Mouse (Mus musculus) midbrain, embryonic 11.5 days (tissue): ENCODE measurements around the gene Csf2. TPM values are rescaled to one million over a fixed set of nuclear protein-coding genes. Genes with fewer than 3 reads are reported as not detected.

Source experiments
- ATAC-seq: fragments of 200-750 bp; cut with Nextera tagmentation; 2 replicates; pipeline ENCODE4 v1.8.0; 2017; ENCODE audit warnings: moderate TSS enrichment, moderate library complexity; ENCODE audit not compliant: low FRiP score
- DNase-seq: peaks from one replicate; pipeline ENCODE4 v3.0.0; 2015; ENCODE audit warnings: low spot score; ENCODE audit errors: missing footprints
- H3K27ac ChIP-seq: fragments of 300-500 bp; sonication (generic); 2 replicates; pipeline ENCODE4 v1.5.1; 2014; ENCODE audit warnings: low read depth, low read length
- H3K27me3 ChIP-seq: fragments of 300-500 bp; sonication (generic); 2 replicates; pipeline ENCODE4 v1.6.1; 2014; ENCODE audit warnings: mild to moderate bottlenecking, low read length, moderate library complexity, mixed read lengths; ENCODE audit not compliant: control insufficient read depth, insufficient read depth
- H3K36me3 ChIP-seq: fragments of 300-500 bp; sonication (generic); 2 replicates; pipeline ENCODE4 v1.6.1; 2014; ENCODE audit warnings: mild to moderate bottlenecking, low read length, moderate library complexity, mixed read lengths; ENCODE audit not compliant: control insufficient read depth, insufficient read depth
- H3K4me1 ChIP-seq: fragments of 300-500 bp; sonication (generic); 2 replicates; pipeline ENCODE4 v1.6.1; 2014; ENCODE audit warnings: low read length; ENCODE audit not compliant: control insufficient read depth, insufficient read depth
- H3K4me2 ChIP-seq: fragments of 300-500 bp; sonication (generic); 2 replicates; pipeline ENCODE4 v1.6.1; 2014; ENCODE audit warnings: mild to moderate bottlenecking, moderate library complexity
- H3K4me3 ChIP-seq: fragments of 300-500 bp; sonication (generic); 2 replicates; pipeline ENCODE4 v1.5.1; 2014; ENCODE audit warnings: low read depth, low read length
- H3K9ac ChIP-seq: fragments of 300-500 bp; sonication (generic); 2 replicates; pipeline ENCODE4 v1.6.1; 2014; ENCODE audit warnings: low read length
- H3K9me3 ChIP-seq: fragments of 300-500 bp; sonication (generic); 2 replicates; pipeline ENCODE4 v1.6.1; 2016; ENCODE audit warnings: low read length; ENCODE audit not compliant: control insufficient read depth
- WGBS: fragments of 180-500 bp; shearing (Covaris S2); extraction: QIAGEN DNeasy Blood & Tissue Kit; methylation state at CpG from one replicate; pipeline ENCODE4 v1.1.7; 2014; 5-methylcytosine and 5-hydroxymethylcytosine counted together
- polyA plus RNA-seq: library from polyadenylated mRNA; unstranded; fragments of >200 nt; fragmentation: Nextera tagmentation; extraction: Ambion mirVana; gene quantifications from 2 replicates; pipeline ENCODE4 v1.2.1, GENCODE M21; 2014

Gene Csf2
- polyA plus RNA-seq, 1 experiment from 2014 or later: not detected

GRCm38 (mm10) chr11:54219191-54219590, 30.3 kb downstream of the Csf2 start:
- H3K4me2 ChIP-seq: no peak overlapping the region
- H3K9ac ChIP-seq: no peak overlapping the region
- no peaks in the 10 kb centered on the region for H3K9me3 ChIP-seq
- H3K4me3 ChIP-seq: no peak overlapping the region
- H3K4me1 ChIP-seq: no peaks in the 10 kb centered on the region
- DNase-seq (no peak), ATAC-seq (no peak)
- no peak overlapping the region for H3K27ac ChIP-seq
- 96% methylated on average over 1 of the region's 1 CpGs for WGBS
- H3K27me3 ChIP-seq: no peaks in the 10 kb centered on the region
- no peaks in the 10 kb centered on the region for H3K36me3 ChIP-seq

DNA sequence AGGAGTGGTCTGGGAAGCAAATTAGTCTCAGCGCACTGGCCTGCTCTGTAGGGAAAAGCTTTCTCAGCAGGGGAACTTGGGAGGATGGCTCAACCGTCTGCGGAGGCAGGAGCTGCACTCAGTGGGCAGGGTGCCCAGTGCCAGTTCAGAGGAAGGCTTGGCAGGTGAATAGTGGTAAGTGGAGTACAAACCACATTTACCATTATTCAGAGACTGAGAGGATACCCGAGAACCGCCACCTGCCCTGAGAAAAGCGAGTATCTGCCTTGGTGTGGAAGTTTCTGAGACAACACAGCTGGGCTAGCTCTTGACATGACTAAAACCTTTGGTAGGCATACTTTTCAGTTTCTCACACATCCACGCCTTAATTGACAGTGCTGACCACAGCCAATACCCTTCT, 32.1 kb downstream of the Csf2 start:
- no peaks in the 10 kb centered on the region for H3K9me3 ChIP-seq
- WGBS: 68% methylated on average over 7 of the region's 7 CpGs
- no peaks in the 10 kb centered on the region for H3K4me1 ChIP-seq
- no peak overlapping the region for H3K27ac ChIP-seq
- no peaks in the 10 kb centered on the region for H3K27me3 ChIP-seq
- no peaks in the 10 kb centered on the region for H3K36me3 ChIP-seq
- DNase-seq (no peak), ATAC-seq (no peak)
- no peak overlapping the region for H3K4me3 ChIP-seq
- H3K4me2 ChIP-seq: no peak overlapping the region
- H3K9ac ChIP-seq: no peak overlapping the region

DNA sequence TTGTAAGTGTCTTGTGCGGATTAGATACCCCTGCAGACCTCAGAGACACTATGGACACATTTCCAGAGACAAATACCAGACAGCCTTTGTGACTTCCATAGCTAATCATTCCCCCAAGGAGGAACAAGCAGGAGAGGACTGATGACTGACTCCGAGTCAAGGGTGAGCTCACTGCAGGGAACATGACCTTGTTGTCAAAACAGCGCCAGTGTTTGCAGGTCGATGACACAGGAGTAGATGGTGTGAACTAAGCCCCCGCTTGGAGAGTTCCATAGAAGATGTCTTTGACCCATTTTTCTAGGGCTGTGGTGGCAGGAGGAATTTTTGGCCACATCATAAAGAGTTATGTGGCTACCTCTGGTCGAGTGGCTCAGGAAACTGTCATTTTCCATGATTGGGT, 33.4 kb downstream of the Csf2 start:
- ATAC-seq (no peak), DNase-seq (no peak)
- Histone ChIP-seq H3K4me1 (no peaks in the 10 kb centered on the region), H3K4me3 (no peak overlapping the region), H3K27me3 (no peaks in the 10 kb centered on the region), H3K9me3 (no peaks in the 10 kb centered on the region), H3K9ac (no peak overlapping the region), H3K4me2 (no peak overlapping the region), H3K36me3 (no peaks in the 10 kb centered on the region), H3K27ac (no peak overlapping the region)
- WGBS: 75% methylated on average over 6 of the region's 6 CpGs

- H3K4me2 ChIP-seq: no peak overlapping the region
- H3K27me3 ChIP-seq: no peaks in the 10 kb centered on the region
- no peak overlapping the region for H3K9ac ChIP-seq
- DNase-seq (no peak), ATAC-seq (no peak)
- 87% methylated on average over 9 of the region's 9 CpGs for WGBS
- H3K9me3 ChIP-seq: no peaks in the 10 kb centered on the region
- H3K4me1 ChIP-seq: no peaks in the 10 kb centered on the region
- H3K4me3 ChIP-seq: no peak overlapping the region
- H3K36me3 ChIP-seq: no peaks in the 10 kb centered on the region
- H3K27ac ChIP-seq: no peak overlapping the region
Observed at GRCm38 (mm10) chr11:54214499-54215443, 34.7 kb downstream of the Csf2 start.

GRCm38 (mm10) chr11:54213631-54214030, 35.8 kb downstream of the Csf2 start:
- H3K4me3 ChIP-seq: no peak overlapping the region

DNA sequence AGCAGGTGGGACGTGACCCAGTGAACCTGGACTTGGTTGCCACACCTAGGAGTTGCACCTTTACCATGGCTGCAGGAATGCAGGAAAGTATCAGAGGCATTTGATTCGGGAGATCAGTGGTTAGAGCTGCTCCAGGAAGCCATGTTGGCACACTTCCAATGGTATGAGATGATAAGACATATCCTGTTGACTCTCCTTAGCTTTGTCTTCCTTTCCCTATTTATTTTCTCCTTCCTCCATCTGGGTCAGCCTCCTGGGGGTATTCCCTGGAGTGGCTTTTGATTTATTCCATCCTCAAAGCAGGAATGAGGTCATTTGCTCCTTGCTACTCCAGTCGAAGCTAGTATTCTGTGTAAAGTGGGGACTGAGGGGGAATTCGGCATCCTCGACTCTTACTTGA, 42.5 kb downstream of the Csf2 start:
- Histone ChIP-seq H3K27ac (no peak overlapping the region), H3K4me2 (no peak overlapping the region), H3K27me3 (no peaks in the 10 kb centered on the region), H3K9me3 (no peaks in the 10 kb centered on the region), H3K4me1 (no peaks in the 10 kb centered on the region), H3K4me3 (no peak overlapping the region), H3K36me3 (no peaks in the 10 kb centered on the region), H3K9ac (no peak overlapping the region)
- ATAC-seq: no peak
- 84% methylated on average over 5 of the region's 5 CpGs for WGBS
- no peak for DNase-seq

More at GRCm38 (mm10) chr11:54213631-54214030, 35.8 kb downstream of the Csf2 start:
- 85% methylated on average over 5 of the region's 5 CpGs for WGBS
- Histone ChIP-seq H3K36me3 (no peaks in the 10 kb centered on the region), H3K27ac (no peak overlapping the region), H3K9ac (no peak overlapping the region), H3K9me3 (no peaks in the 10 kb centered on the region), H3K4me1 (no peaks in the 10 kb centered on the region), H3K4me2 (no peak overlapping the region), H3K27me3 (no peaks in the 10 kb centered on the region)
- no peak for DNase-seq
- ATAC-seq: no peak

GRCm38 (mm10) chr11:54205366-54205765, 44.1 kb downstream of the Csf2 start:
- H3K9ac ChIP-seq: no peak overlapping the region
- no peaks in the 10 kb centered on the region for H3K9me3 ChIP-seq
- H3K4me1 ChIP-seq: no peaks in the 10 kb centered on the region
- H3K27ac ChIP-seq: no peak overlapping the region
- no peaks in the 10 kb centered on the region for H3K27me3 ChIP-seq
- no peak overlapping the region for H3K4me3 ChIP-seq
- no peaks in the 10 kb centered on the region for H3K36me3 ChIP-seq
- WGBS: 72% methylated on average over 6 of the region's 6 CpGs
- ATAC-seq (no peak), DNase-seq (no peak)
- no peak overlapping the region for H3K4me2 ChIP-seq

DNA sequence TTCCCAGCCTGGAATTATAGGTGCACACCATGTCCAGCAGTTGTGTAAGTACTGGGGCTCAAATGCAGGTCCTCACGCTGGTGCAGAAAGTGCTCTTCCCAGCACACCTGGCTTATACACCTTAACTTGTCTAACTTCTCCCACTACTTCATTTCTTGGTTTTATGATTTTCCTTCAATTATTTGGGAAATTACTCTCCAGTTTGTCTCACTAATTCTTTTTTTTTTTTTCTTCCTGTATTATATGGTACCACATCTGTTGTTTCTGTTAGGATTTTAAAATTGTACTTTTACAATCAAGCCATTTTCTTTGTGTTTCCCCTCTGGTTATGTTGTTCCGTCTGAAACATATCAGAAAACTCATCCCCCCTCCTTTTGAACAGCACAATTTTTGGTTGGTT, 44.7 kb downstream of the Csf2 start:
- no peaks in the 10 kb centered on the region for H3K9me3 ChIP-seq
- 90% methylated on average over 2 of the region's 2 CpGs for WGBS

DNA sequence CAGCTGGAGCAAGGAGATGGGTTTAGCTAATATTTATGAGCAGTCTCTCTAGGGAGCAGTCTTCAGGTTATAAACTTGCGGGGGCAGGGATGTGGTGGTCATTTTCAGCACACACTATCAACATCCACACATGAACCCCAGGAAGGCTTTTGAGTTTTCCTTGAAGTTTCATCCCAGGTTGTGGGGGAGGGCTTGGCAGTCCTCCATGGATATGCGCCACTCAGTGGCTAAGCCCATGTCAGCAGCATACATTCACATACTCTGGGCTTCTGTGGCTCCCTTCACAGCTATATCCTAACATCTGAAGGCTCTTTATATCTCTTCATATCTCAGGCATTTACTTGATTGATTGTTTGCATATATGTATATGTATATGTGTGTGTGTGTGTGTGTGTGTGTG, 46.3 kb downstream of the Csf2 start:
- no peak overlapping the region for H3K4me3 ChIP-seq
- DNase-seq: no peak
- no peak overlapping the region for H3K9ac ChIP-seq
- H3K27ac ChIP-seq: no peak overlapping the region
- WGBS: 88% methylated on average over 2 of the region's 2 CpGs
- no peaks in the 10 kb centered on the region for H3K36me3 ChIP-seq
- H3K9me3 ChIP-seq: no peaks in the 10 kb centered on the region
- H3K27me3 ChIP-seq: no peaks in the 10 kb centered on the region
- no peak overlapping the region for H3K4me2 ChIP-seq
- ATAC-seq: no peak
- no peaks in the 10 kb centered on the region for H3K4me1 ChIP-seq

More for the DNA sequence above, 44.7 kb downstream of the Csf2 start:
- no peak overlapping the region for H3K27ac ChIP-seq
- no peak overlapping the region for H3K4me2 ChIP-seq
- no peak for DNase-seq
- no peaks in the 10 kb centered on the region for H3K4me1 ChIP-seq
- no peak for ATAC-seq
- no peak overlapping the region for H3K4me3 ChIP-seq
- H3K36me3 ChIP-seq: no peaks in the 10 kb centered on the region
- no peak overlapping the region for H3K9ac ChIP-seq
- no peaks in the 10 kb centered on the region for H3K27me3 ChIP-seq
